Mouse (Mus musculus): ENCODE measurements at regions not wholly inside any gene's neighbourhood (a gene's known extent, or its start where the extent isn't known, plus 50 kb on each side); places are given as distances from the start of the nearest gene placed in this dataset.

- in situ Hi-C loops (cut with MboI; ENCODE audit: low sequenced_read_pairs in 2 of 2, unreplicated experiment in 2 of 2) = no loop called here
Measured at GRCm38 (mm10) chr6:73621839-73622426, 152.5 kb upstream of the 4931417E11Rik start.

DNA sequence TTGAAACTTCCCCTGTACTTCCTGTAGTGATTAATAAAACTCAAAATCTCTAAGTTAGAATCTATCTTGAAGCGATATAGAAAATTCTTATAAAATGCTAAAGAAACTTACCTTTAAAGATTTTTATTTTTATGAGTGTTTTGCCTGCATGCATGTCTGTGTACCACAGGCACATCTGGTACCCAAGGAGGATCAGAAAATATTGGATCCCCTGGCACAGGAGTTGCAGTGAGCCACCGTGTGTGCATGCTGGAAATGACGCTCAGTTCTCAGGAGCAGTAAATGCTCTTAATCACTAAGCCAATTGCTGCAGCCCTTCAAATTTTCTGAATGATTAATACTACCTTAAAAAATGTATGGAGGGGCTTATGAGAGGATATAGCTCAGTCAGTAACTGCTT lies 142.8 kb upstream of the 4931417E11Rik start:
- DNase-seq (ENCODE audit: low read depth, low spot score) = no peak
- Histone ChIP-seq H3K4me3 (ENCODE audit: insufficient read depth in 1 of 2, low read depth in 1 of 2, low read length in 2 of 2, poor library complexity in 1 of 2, severe bottlenecking in 1 of 2) (no peak overlapping the region), H3K36me3 (ENCODE audit: control insufficient read depth, insufficient read depth, low read length, poor library complexity, severe bottlenecking) (no peaks in the 10 kb centered on the region), H3K9me3 (ENCODE audit: control insufficient read depth, insufficient read depth, low read depth, low read length) (no peaks in the 10 kb centered on the region), H3K4me1 (ENCODE audit: control insufficient read depth in 2 of 2, insufficient read depth in 2 of 2, low read length in 2 of 2, poor library complexity in 1 of 2) (no peaks in the 10 kb centered on the region), H3K9ac (ENCODE audit: insufficient read depth, low read depth, low read length, poor library complexity, severe bottlenecking) (no peak overlapping the region), H3K27ac (ENCODE audit: insufficient read depth, low read depth, low read length, poor library complexity, severe bottlenecking) (no peak overlapping the region)
- in situ Hi-C loops (cut with MboI; ENCODE audit: low sequenced_read_pairs in 2 of 2, unreplicated experiment in 2 of 2) = no loop called here
- TF ChIP-seq ZNF384 (IDR thresholded peaks at IDR 0.05; ENCODE audit: low read depth, low read length) (no peak), MAFK (IDR thresholded peaks at IDR 0.05; ENCODE audit: insufficient read depth, low read depth, low read length) (no peak), HCFC1 (IDR thresholded peaks at IDR 0.05; ENCODE audit: borderline replicate concordance, insufficient read depth, low read length) (no peak), ZC3H11A (IDR thresholded peaks at IDR 0.05; ENCODE audit: borderline replicate concordance, low read depth, low read length) (no peak), CHD2 (IDR thresholded peaks at IDR 0.05; ENCODE audit: low read depth, low read length) (no peak)

More at GRCm38 (mm10) chr6:73621839-73622426, 152.5 kb upstream of the 4931417E11Rik start:
- no peaks in the 10 kb centered on the region for H3K9me3 ChIP-seq (ENCODE audit: control insufficient read depth, insufficient read depth, low read depth, low read length)
- H3K27ac ChIP-seq (ENCODE audit: insufficient read depth, low read depth, low read length, poor library complexity, severe bottlenecking) = no peak overlapping the region
- H3K9ac ChIP-seq (ENCODE audit: insufficient read depth, low read depth, low read length, poor library complexity, severe bottlenecking) = no peak overlapping the region
- DNase-seq (ENCODE audit: low read depth, low spot score) = no peak
- no peaks in the 10 kb centered on the region for H3K4me1 ChIP-seq (ENCODE audit: control insufficient read depth in 2 of 2, insufficient read depth in 2 of 2, low read length in 2 of 2, poor library complexity in 1 of 2)
- H3K36me3 ChIP-seq (ENCODE audit: control insufficient read depth, insufficient read depth, low read length, poor library complexity, severe bottlenecking) = no peaks in the 10 kb centered on the region
- TF ChIP-seq ZC3H11A (IDR thresholded peaks at IDR 0.05; ENCODE audit: borderline replicate concordance, low read depth, low read length) (no peak), MAFK (IDR thresholded peaks at IDR 0.05; ENCODE audit: insufficient read depth, low read depth, low read length) (no peak), HCFC1 (IDR thresholded peaks at IDR 0.05; ENCODE audit: borderline replicate concordance, insufficient read depth, low read length) (no peak), CHD2 (IDR thresholded peaks at IDR 0.05; ENCODE audit: low read depth, low read length) (no peak), ZNF384 (IDR thresholded peaks at IDR 0.05; ENCODE audit: low read depth, low read length) (no peak)
- H3K4me3 ChIP-seq (ENCODE audit: insufficient read depth in 1 of 2, low read depth in 1 of 2, low read length in 2 of 2, poor library complexity in 1 of 2, severe bottlenecking in 1 of 2) = no peak overlapping the region

- Histone ChIP-seq H3K27ac (ENCODE audit: insufficient read depth, low read depth, low read length, poor library complexity, severe bottlenecking) (no peak overlapping the region), H3K4me1 (ENCODE audit: control insufficient read depth in 2 of 2, insufficient read depth in 2 of 2, low read length in 2 of 2, poor library complexity in 1 of 2) (no peaks in the 10 kb centered on the region), H3K9me3 (ENCODE audit: control insufficient read depth, insufficient read depth, low read depth, low read length) (no peaks in the 10 kb centered on the region), H3K9ac (ENCODE audit: insufficient read depth, low read depth, low read length, poor library complexity, severe bottlenecking) (no peak overlapping the region), H3K36me3 (ENCODE audit: control insufficient read depth, insufficient read depth, low read length, poor library complexity, severe bottlenecking) (no peaks in the 10 kb centered on the region), H3K4me3 (ENCODE audit: insufficient read depth in 1 of 2, low read depth in 1 of 2, low read length in 2 of 2, poor library complexity in 1 of 2, severe bottlenecking in 1 of 2) (no peak overlapping the region)
- in situ Hi-C loops (cut with MboI; ENCODE audit: low sequenced_read_pairs in 2 of 2, unreplicated experiment in 2 of 2) = no loop called here
- TF ChIP-seq ZC3H11A (IDR thresholded peaks at IDR 0.05; ENCODE audit: borderline replicate concordance, low read depth, low read length) (no peak), CHD2 (IDR thresholded peaks at IDR 0.05; ENCODE audit: low read depth, low read length) (no peak), ZNF384 (IDR thresholded peaks at IDR 0.05; ENCODE audit: low read depth, low read length) (no peak), MAFK (IDR thresholded peaks at IDR 0.05; ENCODE audit: insufficient read depth, low read depth, low read length) (no peak), HCFC1 (IDR thresholded peaks at IDR 0.05; ENCODE audit: borderline replicate concordance, insufficient read depth, low read length) (no peak)
- DNase-seq (ENCODE audit: low read depth, low spot score) = no peak
Measured at GRCm38 (mm10) chr6:73611839-73612238, 142.4 kb upstream of the 4931417E11Rik start.

DNA sequence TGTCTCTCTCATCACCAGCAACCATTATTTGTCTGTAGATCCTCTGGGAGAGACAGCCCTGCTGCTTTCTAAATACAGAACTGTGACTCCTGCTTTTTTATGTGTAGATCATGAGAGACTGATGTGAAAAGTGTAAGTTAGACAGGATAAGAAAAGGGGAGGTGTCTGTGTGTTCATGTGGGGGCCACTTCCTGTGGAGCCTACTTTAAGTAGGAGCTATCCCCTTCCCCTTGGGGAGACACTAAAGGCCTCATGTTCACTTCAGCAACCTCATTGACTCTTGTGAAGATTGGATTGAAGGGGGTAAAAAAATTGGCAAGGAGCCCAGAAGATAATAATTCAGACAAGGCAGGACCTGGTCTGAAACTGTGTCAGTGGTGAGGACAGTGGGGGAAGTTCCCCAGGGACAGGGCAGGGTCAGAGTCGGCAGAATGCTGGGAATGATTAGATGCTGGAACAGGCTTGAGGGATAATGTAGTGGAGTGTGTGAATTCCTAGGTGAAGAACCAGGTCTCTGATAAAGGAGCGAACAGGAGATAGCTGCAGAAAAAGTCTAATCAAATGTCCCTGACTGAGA lies 140.7 kb upstream of the 4931417E11Rik start:
- TF ChIP-seq MAFK (IDR thresholded peaks at IDR 0.05; ENCODE audit: insufficient read depth, low read depth, low read length) (no peak), HCFC1 (IDR thresholded peaks at IDR 0.05; ENCODE audit: borderline replicate concordance, insufficient read depth, low read length) (no peak), CHD2 (IDR thresholded peaks at IDR 0.05; ENCODE audit: low read depth, low read length) (no peak), ZNF384 (IDR thresholded peaks at IDR 0.05; ENCODE audit: low read depth, low read length) (no peak), ZC3H11A (IDR thresholded peaks at IDR 0.05; ENCODE audit: borderline replicate concordance, low read depth, low read length) (no peak)
- no peaks in the 10 kb centered on the region for H3K9me3 ChIP-seq (ENCODE audit: control insufficient read depth, insufficient read depth, low read depth, low read length)
- no peak overlapping the region for H3K27ac ChIP-seq (ENCODE audit: insufficient read depth, low read depth, low read length, poor library complexity, severe bottlenecking)
- no peak overlapping the region for H3K4me3 ChIP-seq (ENCODE audit: insufficient read depth in 1 of 2, low read depth in 1 of 2, low read length in 2 of 2, poor library complexity in 1 of 2, severe bottlenecking in 1 of 2)
- H3K9ac ChIP-seq (ENCODE audit: insufficient read depth, low read depth, low read length, poor library complexity, severe bottlenecking) = no peak overlapping the region
- in situ Hi-C loops (cut with MboI; ENCODE audit: low sequenced_read_pairs in 2 of 2, unreplicated experiment in 2 of 2) = no loop called here
- no peaks in the 10 kb centered on the region for H3K4me1 ChIP-seq (ENCODE audit: control insufficient read depth in 2 of 2, insufficient read depth in 2 of 2, low read length in 2 of 2, poor library complexity in 1 of 2)
- DNase-seq (ENCODE audit: low read depth, low spot score) = no peak
- no peaks in the 10 kb centered on the region for H3K36me3 ChIP-seq (ENCODE audit: control insufficient read depth, insufficient read depth, low read length, poor library complexity, severe bottlenecking)
